Mouse (Mus musculus) brain, embryonic 18.5 days (tissue): ENCODE results near the gene Cltrn.

ENCODE experiments used
- DNase-seq: peaks from one replicate; pipeline ENCODE4 v3.0.0-alpha.2; 2012; ENCODE audit warnings: low read depth, low spot score

Gene Cltrn

DNA sequence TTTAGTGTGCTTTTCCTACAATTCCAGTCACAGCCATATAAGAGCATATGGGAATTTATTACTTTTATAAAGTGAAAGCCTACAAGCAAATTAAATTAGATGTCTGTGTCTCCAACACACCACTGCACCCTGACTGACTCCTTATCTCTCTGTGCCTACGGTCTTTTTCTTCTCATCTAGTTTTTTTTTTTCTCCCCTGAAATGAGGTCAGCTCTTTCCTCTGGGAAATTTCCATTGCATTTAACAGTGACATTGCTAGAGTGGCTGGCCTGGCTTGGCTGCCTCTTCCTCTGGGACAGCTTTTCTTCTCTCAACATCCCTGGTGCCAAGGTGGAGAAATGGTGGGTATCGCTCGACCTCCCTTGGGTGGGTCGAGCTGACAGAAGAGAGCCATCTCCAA is at the start of gene Cltrn:
TSS of gene Cltrn (plus strand) at position 249 of the 400 bp plus-strand sequence.
- DNase-seq: no peak

DNA sequence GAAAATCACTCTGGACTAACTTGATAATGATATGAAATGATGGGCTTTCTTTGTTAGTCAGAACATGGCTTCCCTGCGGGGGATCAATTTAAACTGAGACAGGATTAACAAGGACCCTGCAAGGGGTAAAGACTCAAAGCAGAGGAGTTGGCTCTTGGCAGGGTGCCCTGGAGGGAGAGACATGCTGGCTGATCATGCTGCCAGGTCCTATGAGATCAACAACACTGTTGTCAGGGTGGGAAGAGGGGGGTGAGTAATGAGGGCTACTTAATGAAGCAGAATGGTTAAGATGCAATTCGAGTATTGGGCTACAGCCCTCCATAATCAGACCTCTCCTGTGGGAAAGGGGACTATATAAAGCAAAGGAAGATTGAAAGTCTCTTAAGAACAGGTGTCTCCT is 49.7 kb upstream of the Cltrn start:
- DNase-seq: no peak

DNA sequence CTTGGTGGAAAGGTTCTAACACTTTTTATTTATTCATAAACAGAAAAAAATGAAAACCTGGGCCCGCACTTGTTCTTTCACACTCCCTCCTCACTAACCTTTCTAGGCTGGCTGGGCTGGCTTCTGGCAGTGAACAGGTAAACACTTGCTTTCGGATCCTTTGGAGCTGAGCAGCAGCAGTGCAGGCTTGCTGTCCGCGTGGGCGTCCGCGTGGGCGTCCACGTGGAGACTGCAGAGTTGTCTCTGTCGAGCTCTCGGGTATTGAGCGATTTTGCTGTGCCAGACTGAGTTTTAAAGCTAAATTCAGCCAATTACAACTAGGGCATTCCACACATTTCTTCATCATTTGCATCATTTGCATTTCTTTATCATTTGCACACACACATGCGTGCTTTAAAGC is 46.6 kb upstream of the Cltrn start:
- no peak for DNase-seq

DNA sequence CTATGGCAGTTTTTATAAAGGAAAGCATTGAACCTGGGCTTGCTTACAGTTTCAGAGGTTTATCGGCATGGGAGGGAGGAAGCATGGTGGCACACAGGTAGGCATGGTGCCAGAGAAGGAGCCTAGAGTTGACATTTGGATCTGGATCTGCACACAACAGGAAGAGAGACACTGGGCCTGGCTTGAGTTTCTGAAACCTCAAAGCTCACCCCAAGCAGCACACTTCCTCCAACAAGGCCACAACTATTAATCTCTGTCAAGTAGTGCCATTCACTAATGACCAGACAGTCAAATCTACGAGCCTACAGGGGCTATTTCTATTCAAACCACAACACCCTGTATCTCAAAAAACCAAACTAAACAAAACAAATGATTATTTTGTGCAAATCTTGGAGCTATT is 41.9 kb upstream of the Cltrn start:
- no peak for DNase-seq

DNA sequence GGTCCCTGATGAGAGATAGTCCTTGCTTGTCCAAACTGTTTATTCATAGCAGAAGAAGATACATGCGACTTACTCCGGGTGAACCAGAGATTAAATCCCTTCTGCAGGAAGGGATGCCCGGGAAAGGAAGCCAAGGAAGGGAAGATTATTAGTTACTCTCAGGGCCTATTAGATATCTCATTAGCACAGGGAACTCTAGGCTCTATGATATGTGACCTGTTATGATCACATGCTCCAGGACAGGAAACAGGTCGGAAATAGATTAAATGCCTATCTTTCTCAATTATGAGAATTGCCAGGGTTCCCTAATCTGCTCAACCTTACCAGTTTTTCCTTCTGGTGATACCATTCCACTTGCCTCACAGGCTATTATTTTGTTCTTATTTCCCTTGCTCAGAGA is 32.9 kb upstream of the Cltrn start:
- no peak for DNase-seq

DNA sequence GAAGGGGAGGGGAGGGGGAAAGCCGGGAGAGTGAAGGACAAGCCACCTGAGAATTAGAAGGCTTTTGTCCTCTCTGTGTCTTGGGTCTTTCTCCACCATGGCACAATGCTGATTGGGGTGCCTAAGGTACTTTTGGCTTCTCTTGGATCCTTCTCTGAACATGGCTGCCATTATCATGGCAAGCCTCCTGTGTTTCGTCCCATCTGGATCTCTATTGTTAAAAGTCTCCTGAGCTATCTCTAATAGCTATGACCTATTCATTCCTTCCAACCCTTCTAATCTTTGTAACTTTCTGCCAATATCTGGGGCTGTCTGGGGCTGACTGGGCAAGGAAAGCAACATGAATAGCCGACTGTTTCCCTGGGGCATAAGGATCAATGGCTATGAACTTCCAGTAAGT is 30.1 kb upstream of the Cltrn start:
- no peak for DNase-seq

DNA sequence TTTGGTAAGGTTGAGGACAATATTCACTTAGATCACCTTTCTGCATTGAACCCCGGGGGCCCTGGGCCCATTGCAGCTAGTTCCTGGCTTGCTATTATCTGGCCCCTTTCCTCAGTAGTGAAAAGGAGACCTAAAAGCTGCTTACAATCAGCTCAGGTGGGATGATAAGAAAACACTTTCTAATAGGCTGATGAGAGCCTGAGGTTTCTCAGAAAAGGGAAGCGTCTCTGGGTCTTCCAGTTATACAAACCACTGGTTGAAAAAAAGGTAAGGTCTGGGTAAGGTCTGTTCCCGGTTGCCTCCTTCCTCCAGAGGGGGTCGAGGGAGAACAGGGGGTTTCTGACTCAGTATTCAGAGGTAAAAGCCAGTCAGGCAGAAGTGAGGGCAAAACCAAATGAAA is 29.6 kb upstream of the Cltrn start:
- no peak for DNase-seq

DNA sequence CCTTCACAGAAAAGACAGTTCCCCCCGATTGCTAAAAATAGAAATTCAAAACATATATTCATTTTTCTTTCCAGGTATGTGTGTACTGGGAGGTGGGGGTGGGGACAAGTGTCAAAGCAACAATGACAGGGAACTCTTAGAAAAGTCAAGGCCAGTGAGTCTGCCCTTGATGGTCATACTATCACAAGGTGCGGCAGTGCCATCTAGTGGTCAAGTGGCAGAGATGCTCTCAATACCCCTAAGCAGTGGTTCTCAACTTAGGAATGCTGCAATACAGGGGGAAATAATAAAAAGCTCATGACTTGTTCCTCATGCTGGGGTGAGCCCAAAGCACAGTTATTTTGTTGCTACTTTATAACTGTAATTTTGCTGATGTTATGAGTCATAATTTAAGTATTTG is 22.4 kb upstream of the Cltrn start:
- peak; percentile 20 for DNase-seq

DNA sequence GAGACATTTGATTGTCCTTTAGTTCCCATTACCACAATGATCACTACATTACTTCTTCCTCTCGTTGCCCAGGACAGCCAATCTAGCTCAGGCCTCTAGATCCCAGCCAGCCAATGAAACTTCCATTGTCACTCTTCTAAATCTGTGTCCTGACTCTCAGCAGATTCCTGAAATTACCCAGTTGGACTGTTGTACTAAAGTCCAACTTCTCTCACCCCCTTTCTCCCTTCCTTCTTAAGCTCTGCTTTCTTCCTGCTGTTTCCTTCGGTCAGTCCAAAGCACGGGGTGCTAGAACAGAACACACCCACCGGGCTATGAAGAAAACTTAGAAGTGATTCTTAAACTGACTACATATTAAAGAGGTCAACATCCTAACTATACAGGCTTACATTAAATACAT is 19.7 kb upstream of the Cltrn start:
- no peak for DNase-seq

DNA sequence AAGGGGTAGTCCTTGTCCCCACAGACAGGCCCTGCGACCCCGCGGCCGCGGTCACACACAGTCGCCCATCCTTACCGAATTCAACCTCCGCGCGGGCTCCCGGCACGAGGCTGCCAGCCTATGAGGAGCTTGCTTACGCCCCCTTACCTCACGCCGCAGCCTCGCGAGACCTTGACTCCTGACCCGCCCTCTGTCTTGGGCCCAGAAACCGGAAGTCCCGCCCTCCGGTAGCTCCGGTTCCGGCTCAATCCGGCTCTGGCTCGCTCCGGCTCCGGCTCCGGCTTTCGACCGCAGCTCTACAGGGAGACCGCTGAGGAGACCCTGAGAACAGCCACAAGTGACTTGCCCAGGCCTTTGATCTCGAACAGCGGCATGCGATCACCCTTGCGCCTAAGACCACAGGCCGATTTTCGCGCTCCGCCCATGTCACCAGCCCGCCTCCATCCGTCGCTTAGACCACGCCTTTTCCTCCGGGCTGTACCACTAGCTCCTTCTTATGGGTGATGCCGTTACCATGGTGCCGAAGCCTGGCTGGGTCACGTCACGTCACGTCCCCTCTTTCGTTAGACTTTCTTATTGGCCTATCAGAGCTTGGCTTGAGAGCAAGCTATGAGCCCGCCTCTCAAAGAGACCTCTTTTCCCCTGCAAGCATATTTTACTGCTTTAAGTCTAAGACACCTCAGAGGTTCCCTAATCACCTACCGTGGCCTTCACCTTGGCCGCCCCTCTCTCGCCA is 12.4 kb upstream of the Cltrn start, which contains the start of gene Siah1b:
TSS of gene Siah1b (minus strand) at position 454 of the 736 bp plus-strand sequence.
- DNase-seq: peak; percentile 91

DNA sequence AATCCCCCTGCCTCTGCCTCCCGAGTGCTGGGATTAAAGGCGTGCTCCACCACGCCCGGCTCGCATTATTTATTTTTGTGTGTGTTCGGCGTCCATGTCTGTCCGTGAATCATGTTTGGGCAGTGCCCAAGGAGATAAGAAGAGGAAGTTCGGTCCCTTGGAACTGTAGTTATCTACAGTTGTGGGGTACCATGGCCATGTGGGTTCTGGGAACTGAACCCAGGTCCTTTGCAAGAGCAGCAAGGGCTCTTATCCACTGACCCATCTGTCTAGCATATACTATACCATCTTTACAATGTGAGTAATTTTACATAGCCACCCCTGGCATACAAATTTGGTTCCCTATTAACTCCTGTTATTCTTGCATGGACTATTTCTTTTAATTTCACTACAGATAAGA is 6.6 kb upstream of the Cltrn start:
- DNase-seq: no peak

DNA sequence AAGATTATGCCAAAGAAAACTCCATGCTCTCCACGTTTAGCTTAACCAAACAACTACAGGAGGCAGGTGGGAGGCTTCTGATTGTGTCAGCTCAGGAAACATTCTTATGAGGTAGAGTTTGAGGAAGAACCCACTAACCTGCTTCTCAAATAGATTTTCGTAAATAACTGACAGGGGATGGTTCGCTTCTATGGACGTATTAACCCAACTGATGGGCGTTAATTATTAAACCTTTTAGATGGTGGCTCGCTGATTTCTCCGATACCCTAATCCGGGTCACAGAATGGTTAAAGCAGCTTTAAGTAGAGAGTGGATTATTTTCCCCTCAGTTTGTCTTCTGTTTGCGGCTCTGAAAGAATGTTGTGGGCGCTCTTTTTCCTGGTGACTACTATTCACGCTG is 1.3 kb downstream of the Cltrn start:
- DNase-seq: no peak

DNA sequence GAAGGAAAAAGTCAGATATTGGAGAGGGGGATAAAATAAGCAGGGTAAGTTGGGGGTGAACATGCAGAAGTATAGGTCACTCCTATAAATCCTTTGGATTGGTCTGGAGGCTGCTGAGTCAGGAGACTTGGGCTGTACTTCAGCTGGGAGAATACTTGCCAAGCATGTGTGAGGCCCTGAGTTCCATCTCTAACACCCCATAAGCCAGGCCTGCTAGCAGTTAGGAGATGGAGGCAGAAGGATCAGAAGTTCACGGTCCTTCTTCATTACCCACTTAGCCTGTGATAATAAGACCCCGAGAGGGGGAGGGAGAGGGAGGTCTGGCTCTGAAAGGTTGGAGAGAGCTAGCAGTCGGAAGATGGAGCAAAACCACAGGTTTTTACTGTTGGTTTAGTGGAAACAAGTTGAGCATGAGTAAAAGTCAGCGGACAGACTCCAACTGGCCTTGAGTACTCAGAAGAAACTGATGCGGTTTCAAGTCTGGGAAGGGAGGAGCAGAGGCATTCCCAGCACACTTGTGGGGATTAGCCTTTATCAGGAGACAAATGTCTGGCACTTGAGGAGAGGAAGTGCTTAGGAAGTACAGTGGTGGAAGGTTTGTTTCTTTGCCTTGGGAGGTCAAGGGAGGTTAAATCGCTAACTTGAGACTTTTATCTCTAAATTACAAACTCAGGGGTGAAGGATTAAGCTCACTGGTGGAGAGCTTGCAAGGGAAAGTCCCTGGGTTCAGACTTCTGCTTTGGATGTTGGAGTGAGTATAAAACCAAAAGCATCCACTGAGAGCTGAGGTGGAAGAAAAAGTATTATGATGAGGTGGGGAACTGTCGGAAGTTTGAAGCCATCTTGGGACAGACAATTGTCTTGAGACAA is 3.9 kb downstream of the Cltrn start:
- DNase-seq: no peak

DNA sequence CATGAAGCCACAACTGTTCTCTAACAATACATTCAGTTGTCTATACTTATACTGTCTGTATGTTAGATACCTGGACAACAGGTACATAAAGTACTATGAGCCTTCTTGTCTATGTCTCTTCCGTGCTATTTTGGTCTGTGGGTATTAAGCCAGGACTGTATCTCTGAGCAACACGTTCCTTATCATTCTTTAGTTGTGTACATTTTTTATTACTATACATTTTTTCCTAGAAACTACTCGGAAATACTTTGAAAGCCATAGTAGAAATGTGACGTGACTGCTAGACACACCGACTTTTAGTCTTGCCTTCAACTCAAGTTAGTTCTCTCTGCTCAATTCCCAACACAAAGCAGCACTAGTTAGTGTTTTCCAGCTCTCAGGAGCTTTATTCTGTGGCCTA is 4.8 kb downstream of the Cltrn start:
- no peak for DNase-seq

DNA sequence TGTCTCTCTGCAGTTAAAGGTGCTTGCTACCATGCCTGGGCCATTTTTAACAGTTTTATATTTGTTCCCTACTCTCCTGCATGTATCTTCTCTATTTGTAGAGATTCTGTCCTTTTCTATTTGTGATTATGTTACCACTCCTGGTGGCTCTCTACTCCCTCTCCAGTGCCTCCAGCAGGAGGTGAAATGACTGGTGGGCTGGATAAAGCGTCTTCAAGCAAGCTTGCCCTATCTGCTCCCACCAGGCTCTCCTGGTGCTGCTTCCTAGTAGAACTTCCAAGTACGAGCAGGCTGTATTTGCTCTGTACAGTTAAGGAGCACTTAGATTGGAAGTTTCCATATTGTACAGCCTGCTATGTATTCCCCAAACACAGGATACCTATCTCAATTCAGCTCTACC is 7.2 kb downstream of the Cltrn start:
- DNase-seq: no peak

DNA sequence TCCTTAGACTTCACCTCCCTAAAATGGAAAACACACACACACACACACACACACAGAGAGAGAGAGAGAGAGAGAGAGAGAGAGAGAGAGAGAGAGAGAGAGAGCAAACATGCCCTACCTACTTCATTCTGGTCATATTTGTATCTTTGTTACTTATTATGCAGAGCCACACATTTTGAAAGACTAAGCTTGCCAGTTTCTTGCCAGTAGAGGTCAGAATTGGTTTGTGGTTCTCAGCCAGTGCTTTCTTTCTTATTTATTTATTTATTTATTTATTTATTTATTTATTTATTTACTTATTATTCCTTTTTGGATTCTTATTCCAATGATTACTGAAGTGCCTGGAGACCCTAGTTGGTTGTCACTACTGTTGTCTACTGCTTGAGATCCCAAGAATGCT is 12.9 kb downstream of the Cltrn start:
- DNase-seq: no peak

DNA sequence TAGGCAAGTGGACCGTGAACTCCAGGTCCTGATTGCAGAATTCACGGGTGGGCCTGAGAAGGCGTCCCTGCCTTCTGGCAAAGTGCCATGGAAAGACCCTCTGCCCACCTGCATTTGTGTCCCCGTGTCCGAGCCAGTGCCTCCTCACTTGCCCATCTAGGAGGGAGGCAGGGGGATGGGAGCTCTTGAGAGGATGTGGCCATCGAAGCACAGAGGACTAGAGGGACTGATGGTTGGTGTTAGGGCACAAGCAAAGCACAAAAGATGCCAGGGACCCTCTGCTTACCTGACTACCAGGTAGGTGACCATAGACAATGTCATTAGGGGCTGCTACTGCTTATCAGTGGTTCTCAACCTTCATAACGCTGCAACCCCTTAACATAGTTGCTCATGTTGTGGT is 13.6 kb downstream of the Cltrn start:
- no peak for DNase-seq

DNA sequence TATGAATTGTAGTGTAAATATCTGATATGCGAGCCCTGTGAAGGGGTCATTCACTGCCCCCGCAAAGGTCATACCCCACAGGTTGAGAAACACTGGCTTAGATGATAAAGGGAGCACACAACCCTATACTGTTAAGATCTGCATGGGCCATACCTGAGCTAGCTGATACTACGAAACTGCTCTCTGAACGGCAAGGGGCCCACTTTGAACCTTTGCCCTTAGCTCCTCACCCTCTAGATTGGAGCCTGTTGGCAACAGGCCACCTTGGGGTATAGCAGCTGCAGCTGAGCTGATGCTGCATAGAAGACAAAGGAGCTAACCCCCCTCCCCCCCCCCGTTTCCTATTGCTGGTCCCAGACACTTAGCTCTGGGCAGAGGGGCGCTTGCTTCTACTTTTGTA is 14.0 kb downstream of the Cltrn start:
- DNase-seq: no peak

DNA sequence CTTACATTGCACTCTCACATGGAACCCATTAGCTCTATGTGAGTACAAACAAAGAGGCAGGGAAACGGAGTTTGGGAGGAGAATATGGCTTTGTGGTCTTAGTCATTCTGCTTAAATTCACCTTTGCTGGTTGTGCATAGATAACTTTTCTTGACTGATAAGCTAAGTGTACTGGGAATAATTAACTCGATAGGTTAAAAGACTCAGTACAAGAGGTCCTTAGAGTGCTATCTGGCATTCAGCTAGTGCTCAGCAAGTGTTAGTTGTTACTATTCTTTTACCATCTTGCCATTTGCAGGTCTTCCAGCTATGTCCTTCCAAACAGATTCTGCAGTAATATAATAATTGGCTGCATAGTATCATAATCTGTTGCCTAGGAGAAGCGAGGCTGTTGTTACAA is 22.5 kb downstream of the Cltrn start:
- no peak for DNase-seq

DNA sequence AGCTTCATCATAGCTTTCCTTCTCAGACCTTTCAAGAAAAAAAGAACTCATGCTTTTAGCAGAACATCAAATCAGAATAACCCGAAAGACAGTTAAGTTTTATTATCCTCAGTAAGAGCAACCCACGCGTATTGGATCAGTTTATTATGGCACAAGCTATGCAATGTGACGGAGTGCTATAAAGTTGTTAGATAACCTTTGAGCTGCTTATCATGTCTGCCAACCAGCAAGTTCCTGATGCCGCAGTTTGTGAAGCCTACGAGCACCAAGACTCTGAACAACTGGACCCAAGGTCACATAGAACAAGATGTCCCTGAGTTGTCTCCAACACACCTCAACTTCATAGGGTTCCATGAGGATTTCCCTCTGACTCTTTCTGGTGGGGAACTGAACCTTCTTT is 25.1 kb downstream of the Cltrn start:
- no peak for DNase-seq

DNA sequence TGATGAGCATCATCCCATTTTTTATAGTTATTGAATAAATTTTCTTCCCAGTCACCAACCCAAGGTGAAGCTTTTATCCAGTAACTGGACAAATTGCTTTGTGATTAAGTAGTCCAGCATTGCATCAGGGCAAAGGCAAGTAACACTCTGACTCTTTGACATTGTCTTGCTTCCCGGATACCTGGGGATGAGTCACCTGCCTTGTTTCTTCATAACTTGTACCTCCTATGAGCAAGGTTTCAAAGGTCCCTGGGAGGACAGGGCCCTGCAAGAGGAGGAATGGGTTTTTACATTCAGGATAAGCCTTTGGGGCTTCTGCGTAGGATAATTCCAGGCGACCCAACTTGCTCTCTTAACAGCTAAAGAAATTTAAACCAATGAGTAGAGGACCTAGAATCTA is 35.3 kb downstream of the Cltrn start:
- DNase-seq: no peak

DNA sequence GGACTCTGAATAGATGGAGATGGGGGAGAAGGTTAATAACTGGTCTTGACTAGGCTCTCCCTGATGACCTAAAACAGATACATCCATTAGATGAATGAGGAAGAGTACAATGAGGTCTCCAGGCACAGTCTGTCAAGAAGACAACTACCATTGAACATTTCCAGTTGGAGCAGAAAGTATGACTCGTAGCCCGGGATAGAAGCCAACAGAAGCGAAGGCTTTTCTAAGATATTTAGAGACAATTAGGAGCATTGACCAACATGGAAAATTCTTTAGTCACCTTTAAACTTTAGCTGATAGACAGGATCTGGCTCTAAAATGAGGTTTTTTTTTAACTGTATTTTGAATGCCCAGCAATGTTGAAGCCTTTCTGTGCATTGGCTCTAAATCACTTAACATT is 44.9 kb downstream of the Cltrn start:
- no peak for DNase-seq

DNA sequence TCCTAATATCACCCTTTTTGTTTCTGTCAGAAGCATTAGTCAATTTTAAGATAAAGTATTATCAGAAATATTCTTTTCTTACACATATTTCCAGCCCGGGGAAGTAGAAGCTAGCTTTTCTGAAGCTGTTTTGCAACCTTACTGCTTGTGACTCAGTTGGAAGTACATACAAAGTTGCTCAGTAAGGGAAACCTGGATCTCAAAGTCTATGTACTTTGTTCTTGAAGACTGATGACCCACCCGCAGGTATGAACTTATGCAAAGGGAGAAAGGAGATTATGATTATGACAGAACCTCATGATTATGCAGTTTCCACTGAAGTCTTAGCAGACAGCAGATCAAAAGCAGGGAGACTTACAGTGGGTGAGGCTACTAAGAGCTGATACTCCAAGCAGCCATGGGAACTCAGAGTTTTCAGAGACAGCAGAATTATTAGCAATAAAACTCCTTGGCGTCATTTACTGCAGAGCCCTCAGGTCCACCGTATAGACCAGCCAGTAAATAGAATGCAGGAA is 46.7 kb downstream of the Cltrn start:
- no peak for DNase-seq
